Mouse (Mus musculus) ES-CJ7 (cell line): ENCODE measurements around the gene Zmynd10.

Experiments
- DNase-seq: peaks from one replicate; pipeline ENCODE4 v3.0.0; 2011; ENCODE audit warnings: low read depth, low spot score

Gene Zmynd10

DNA sequence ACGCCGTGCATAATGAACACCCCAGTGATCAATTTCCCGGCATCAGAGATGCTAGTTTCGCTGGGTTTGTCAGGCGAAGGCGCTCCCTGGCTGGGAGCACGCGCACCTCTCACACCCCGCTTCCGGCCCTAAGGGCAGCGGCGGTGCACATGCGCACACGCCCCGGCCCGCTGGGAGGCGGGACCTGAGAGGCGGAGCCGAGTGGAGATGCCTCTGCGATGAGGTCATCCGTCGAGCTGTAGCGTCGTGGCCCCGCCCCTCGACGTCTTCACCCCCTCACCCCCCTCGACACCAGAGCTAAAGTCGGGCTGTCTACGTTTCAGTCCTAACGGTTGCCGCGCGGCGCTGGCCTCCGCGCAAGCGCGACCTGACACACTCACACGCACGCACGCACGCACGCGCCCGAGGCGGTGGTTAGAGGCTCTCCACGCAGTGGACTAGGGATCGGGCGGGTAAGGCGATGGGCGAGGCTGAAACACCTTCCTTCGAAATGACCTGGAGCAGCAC is 7.3 kb downstream of the Zmynd10 start:
- peak; percentile 99 for DNase-seq

GRCm38 (mm10) chr9:107555031-107555457 is 7.9 kb downstream of the Zmynd10 start:
- DNase-seq: peak; percentile 65

- DNase-seq: no peak
Observed at GRCm38 (mm10) chr9:107555701-107556100, 8.6 kb downstream of the Zmynd10 start.

DNA sequence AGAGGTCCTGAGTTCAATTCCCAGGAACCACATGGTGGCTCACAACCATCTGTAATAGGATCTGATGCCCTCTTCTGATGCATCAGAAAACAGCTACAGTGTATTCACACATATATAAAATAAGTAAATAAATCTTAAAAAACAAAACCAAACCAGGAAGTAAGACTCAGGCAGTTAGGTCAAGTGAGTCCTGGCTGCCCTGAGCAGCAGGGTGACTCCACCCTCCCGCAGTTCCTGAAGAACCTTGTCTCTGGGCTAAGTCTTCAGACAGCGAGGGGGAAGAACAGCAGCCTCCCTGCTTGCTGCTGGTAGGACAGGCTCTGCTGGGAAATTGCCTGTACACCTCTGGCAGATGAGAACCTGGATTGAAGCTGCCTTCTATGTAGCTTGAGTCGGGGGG is 9.2 kb downstream of the Zmynd10 start:
- DNase-seq: no peak

- peak; percentile 93 for DNase-seq
Observed at GRCm38 (mm10) chr9:107563029-107563581, 16.0 kb downstream of the Zmynd10 start, which contains the start of gene Tusc2. Gene Tusc2 (plus strand): TSS chr9:107563255.

DNA sequence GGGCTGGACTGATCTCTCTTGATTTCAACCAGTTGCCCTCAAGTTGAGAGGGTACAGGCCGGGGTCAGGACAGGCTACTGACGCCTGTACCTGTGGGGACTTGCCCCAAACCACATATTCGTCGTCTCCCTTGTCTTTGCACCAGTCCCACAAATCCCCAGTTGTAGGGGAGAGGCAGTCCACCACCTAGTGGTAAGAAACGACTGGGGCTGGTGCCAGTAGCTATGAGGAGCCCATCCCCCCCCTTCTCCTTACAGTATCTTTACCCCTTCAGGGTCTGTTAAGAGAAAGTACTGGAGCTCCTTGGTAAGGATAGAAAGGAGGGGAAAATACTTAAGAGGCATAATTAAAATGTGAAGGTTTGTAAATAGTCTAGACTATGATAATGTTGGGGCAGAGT is 18.5 kb downstream of the Zmynd10 start:
- DNase-seq: peak; percentile 48

DNA sequence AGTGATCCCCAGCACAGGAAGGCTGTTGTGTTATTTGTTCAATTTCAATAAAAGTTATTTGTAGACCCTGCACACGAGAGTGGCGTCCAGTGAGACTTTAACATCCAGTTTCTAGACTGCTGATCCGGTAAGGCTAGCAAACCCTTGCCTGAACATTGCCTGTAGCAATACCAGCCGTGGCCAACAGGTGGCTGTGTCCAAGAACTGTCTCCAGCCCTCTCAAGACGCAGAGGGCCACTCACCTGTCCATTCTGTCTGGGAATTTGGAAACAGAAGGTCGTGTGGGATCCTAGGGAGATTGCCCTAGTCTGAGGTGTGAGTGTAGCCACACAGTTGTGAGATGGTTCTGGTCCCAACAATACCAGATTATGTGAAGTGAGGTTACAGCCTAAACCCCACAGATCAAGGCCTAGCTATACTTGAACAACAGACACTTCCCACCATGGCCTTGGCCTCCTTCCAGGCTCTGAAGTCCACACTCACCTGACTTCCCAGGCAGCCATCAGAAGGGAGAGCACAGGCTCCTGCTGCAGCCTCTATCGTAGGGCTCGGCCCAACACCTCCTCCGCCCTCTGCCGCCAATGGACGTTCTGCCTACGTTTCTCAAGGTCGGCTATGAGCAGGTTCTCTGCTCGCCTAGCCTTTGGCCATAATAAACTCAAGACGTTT is 19.1 kb downstream of the Zmynd10 start:
- peak; percentile 70 for DNase-seq

- DNase-seq: no peak
Observed at GRCm38 (mm10) chr9:107566855-107567254, 19.8 kb downstream of the Zmynd10 start.

DNA sequence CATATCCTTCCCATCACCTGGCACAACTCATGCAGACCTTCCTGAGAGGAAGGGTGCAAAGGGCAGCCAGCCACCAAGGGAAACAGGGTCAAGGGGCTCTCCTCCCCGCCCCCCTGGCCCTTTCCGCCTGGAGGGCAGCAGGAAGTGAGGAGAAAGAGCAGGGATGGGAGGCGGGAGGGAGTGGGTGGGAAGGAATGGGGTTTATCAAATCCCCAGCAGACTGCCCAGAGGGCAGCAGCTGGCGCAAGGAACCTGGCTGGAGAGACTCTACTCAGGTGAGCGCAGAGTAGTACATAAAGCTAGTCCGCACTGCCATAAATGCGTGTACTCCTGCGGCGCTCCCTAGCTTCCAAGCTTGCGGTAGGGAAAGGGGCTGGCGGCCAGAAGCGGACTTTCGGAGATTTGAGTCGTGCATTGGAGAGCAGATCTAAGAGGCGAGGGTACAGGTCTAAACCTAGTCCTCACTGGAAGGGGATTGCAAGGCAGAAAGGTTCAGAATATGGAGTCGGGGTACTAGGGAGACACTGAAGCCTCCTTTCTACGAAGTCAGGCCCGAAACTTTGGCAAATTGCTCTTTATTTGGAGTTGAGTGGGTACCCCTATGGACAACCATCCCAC is 20.7 kb downstream of the Zmynd10 start, which contains the start of gene Hyal2:
Hyal2 (plus strand) TSS at position 244 of the 618 bp plus-strand sequence.
- no peak for DNase-seq

DNA sequence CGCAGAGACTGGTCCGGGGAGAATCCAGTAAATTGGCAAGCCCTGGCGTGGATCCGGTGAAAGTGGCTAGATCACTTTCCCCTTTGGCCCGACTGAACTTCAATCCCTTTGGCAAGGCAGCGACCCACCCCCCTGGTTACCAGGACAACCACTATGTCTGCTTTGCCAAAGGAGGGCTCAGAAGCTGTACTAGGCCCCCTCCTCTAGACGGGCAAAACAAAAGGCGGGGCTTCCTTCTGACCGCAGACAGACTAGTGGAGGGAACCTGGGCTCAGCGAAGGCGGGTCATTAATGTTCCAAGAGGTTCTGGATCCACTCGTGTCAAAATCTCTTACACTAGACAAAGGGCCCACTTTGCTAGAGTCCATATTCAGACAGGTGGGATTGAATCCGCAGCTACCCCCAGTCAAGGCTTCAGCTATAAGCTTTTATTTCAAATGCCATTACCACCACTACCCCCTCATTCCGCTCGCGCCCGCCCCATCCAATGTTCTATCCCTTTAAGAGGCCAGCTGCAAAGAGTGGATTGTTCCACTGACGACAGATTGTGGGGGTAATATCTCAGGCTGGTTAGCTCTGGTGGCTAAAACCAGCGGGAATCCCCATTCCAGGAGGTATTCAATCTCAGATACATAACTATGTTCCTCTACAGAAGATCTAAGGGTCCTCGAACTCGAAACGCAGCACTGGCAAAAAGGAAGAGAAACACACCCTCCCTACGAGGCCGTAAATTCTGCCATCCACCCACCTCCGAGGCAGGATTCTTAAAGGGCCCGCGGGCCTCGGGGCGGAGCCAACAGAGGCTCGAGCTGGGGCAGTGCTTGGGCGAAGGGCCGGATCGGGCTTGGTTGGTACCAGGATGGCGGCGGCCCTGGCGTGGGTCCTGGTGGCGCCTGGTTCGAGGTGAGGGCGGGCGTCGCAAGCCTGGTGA is 21.5 kb downstream of the Zmynd10 start:
- DNase-seq: peak; percentile 87

GRCm38 (mm10) chr9:107569270-107569669 is 22.2 kb downstream of the Zmynd10 start:
- peak; percentile 54 for DNase-seq

GRCm38 (mm10) chr9:107570016-107570415 is 22.9 kb downstream of the Zmynd10 start:
- no peak for DNase-seq

- DNase-seq: no peak
Observed at GRCm38 (mm10) chr9:107570845-107571244, 23.7 kb downstream of the Zmynd10 start.

DNA sequence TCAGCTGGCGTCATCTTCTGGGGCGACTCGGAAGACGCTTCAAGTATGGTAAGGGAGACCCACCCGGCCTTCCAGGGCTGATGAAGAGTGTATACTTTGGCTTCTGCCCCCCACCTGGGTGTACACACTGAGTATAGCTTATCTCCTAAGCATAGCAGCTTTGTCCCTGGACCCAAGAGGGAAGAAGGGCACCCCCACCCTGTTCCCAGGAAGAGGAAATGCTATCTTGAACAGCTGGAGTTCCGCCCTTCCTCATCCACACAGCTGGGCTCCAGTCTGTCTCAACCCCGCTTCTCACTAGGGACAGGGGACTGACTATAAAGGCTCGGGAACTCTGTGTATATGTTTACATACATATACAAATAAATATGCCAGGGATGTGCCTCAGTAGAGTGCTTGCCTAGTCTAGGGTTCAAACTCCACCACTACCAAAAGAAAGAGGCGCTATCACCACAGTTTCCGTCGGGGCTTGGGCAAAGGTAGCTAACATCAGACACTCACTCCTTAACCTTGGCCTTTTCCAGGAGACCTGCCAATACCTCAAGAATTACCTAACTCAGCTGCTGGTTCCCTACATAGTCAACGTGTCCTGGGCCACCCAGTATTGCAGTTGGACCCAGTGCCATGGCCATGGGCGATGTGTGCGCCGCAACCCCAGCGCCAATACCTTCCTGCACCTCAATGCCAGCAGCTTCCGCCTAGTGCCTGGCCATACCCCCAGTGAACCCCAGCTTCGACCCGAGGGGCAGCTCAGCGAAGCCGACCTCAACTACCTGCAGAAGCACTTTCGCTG is 24.6 kb downstream of the Zmynd10 start:
- no peak for DNase-seq

GRCm38 (mm10) chr9:107572327-107572662 is 25.2 kb downstream of the Zmynd10 start:
- DNase-seq: no peak

DNA sequence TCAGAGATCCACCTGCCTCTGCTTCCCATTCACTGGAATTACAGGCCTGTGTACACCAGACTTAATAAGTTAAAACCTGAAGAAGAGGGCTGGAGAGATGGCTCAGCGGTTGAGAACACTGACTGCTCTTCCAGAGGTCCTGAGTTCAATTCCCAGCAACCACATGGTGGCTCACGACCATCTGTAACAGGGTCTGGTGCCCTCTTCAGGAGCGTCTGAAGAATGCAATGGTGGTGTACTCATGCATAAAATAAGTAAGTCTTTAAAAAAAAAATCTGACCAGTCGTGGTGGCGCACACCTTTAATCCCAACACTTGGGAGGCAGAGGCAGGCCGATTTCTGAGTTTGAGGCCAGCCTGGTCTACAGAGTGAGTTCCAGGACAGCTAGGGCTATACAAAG is 26.7 kb downstream of the Zmynd10 start:
- peak; percentile 78 for DNase-seq

GRCm38 (mm10) chr9:107575579-107576356 is 28.7 kb downstream of the Zmynd10 start:
- peak; percentile 96 for DNase-seq

GRCm38 (mm10) chr9:107576357-107577107 is 29.4 kb downstream of the Zmynd10 start, which contains the start of gene Hyal1:
Gene Hyal1 (plus strand): TSS chr9:107576927.
- peak; percentile 86 for DNase-seq

GRCm38 (mm10) chr9:107577871-107578270 is 30.8 kb downstream of the Zmynd10 start:
- DNase-seq: no peak
